Mouse (Mus musculus): ENCODE measurements around the gene Klhl40.

DNA sequence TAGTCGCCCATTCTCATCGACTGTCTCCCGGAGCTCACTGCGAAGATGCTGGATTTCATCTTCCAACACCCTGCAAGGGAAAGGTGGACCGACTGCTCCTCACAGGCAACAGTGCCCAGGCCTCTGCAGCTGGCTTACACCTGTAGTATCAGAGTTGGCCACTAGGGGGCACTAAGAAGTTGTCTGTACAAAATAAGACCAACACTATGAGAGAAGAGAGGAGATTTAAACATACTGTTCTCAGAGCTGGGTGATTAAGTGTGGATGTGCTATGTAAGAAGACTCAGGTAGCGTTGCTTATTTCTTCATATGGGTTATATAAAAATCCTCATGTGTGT lies 53.5 kb downstream of the Klhl40 start:
- TF ChIP-seq CTCF (IDR thresholded peaks at IDR 0.05; ENCODE audit: borderline replicate concordance, insufficient read depth, low read length) (peak; percentile 47), POLR2A (IDR thresholded peaks at IDR 0.05; ENCODE audit: low read depth, low read length) (no peak)
